Mouse (Mus musculus): ENCODE data around the gene Rgn. TPM values are rescaled to one million over a fixed set of nuclear protein-coding genes. Genes with fewer than 3 reads are reported as not detected.

The Rgn gene
- polyA plus RNA-seq, 1 experiment from 2014 or later = 49.7 TPM

DNA sequence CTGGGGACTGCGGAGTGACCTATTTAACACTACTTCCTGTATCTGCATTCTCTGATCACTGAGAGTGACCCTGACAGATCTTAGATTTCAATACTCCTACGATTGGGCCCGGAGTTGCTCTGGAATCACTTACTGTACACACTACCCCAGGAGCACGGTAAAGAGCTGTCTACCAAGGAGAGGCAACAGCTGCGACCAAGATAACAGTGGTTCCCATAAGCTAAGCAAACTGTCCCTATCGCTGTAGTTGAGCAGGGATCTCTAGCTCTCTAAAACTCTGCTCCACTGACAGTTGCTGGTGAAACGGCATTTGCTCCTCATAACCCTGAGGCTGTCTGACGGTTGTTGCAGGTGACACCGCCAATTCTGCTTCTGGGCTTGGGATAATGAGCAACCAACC is 23.1 kb downstream of the Rgn start:
- Histone ChIP-seq H3K4me3 (replicated peaks) (no peak overlapping the region), H3K9ac (no peak overlapping the region), H3K9me3 (no peaks in the 10 kb centered on the region), H3K27ac (no peak overlapping the region), H3K4me2 (replicated peaks) (no peak overlapping the region), H3K27me3 (replicated peaks) (no peaks in the 10 kb centered on the region), H3K36me3 (no peaks in the 10 kb centered on the region), H3K4me1 (replicated peaks) (no peaks in the 10 kb centered on the region)
- WGBS = 75% methylated on average over 9 of the region's 9 CpGs
- ATAC-seq = no peak

DNA sequence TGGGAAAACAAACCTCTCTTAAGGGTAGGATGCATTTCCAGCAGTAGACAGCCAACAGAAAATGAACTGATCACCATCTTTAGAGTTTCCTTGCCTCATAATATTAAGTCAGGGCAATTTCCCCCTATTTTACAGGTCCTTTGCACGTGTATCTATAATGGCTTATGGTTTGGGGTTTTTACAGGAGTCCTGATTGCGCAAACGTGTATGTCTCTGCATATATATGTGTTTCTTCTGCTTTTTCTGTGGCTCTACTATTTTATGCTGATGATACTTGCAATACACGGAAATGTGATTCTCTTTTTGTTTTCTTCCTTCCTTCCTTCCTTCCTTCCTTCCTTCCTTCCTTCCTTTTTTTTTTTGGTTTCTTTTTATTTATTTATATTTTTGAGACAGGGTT is 24.3 kb downstream of the Rgn start:
- no peak for ATAC-seq
- 88% methylated on average over 4 of the region's 4 CpGs for WGBS

DNA sequence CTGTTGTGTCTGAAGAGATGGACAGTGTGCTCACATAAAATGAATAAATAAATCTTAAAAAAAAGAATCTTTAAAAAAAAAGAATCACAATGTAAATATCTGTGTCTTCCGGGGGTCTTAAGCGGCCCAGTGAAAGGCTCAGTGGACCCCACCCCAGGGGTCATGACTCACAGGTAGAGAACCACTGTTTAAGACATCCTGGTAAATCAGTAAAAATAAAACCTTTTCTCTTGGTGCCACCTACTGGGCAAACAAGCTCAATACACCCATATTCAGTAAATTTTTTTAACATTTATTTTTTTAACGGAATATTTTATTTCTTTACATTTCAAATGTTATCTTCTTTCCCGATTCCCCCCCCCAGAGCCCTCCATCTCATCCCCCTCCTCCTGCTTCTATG is 38.4 kb downstream of the Rgn start:
- H3K27ac ChIP-seq = no peak overlapping the region
- no peaks in the 10 kb centered on the region for H3K36me3 ChIP-seq
- no peaks in the 10 kb centered on the region for H3K4me1 ChIP-seq (replicated peaks)
- ATAC-seq = no peak
- H3K9ac ChIP-seq = no peak overlapping the region
- 17% methylated on average over 4 of the region's 4 CpGs for WGBS
- no peaks in the 10 kb centered on the region for H3K9me3 ChIP-seq
- no peaks in the 10 kb centered on the region for H3K27me3 ChIP-seq (replicated peaks)
- H3K4me2 ChIP-seq (replicated peaks) = no peak overlapping the region
- no peak overlapping the region for H3K4me3 ChIP-seq (replicated peaks)

More for the DNA sequence above, 24.3 kb downstream of the Rgn start:
- Histone ChIP-seq H3K27me3 (replicated peaks) (no peaks in the 10 kb centered on the region), H3K4me2 (replicated peaks) (no peak overlapping the region), H3K4me1 (replicated peaks) (no peaks in the 10 kb centered on the region), H3K27ac (no peak overlapping the region), H3K36me3 (no peaks in the 10 kb centered on the region), H3K4me3 (replicated peaks) (no peak overlapping the region), H3K9me3 (no peaks in the 10 kb centered on the region), H3K9ac (no peak overlapping the region)

DNA sequence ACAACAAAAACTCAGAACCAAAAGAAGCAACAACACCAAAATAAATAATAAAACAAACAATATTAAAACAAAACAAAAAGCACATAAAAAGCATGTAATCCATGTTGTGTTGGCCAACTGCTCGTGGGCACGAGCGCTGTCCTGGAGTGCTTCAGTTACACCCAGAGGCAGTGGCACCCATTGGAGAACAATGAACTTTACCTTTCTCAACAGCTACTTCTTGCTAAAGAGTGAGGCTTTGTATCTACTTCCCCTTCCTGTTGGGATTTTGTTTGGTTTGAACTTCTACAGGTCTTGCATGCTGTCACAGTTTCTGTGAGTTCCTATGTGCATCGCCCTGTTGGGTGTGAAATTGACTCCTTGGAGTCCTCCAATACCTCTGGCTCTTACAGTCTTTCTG is 58.9 kb downstream of the Rgn start:
- Histone ChIP-seq H3K27ac (no peak overlapping the region), H3K4me2 (replicated peaks) (no peak overlapping the region), H3K9ac (no peak overlapping the region), H3K4me1 (replicated peaks) (no peaks in the 10 kb centered on the region), H3K27me3 (replicated peaks) (no peaks in the 10 kb centered on the region), H3K4me3 (replicated peaks) (no peak overlapping the region), H3K9me3 (no peaks in the 10 kb centered on the region), H3K36me3 (no peaks in the 10 kb centered on the region)
- ATAC-seq = no peak
- WGBS = 82% methylated on average over 4 of the region's 4 CpGs

Other genes with a start within 250 kb of the Rgn start
- gene Rp2, start 185.3 kb upstream of the Rgn start, polyA plus RNA-seq (2015; fragmentation: Nextera tagmentation; extraction: Ambion mirVana) = 17.1 and 18.1 TPM in 2 replicates
- 8.3 and 11.3 TPM in 2 replicates for gene Jade3, start 124.1 kb upstream of the Rgn start, polyA plus RNA-seq (2015; fragmentation: Nextera tagmentation; extraction: Ambion mirVana)
- 52.7 and 57.8 TPM in 2 replicates for gene Rbm10, start 67.7 kb downstream of the Rgn start, polyA plus RNA-seq (2015; fragmentation: Nextera tagmentation; extraction: Ambion mirVana)
- gene Ndufb11, start 67.8 kb downstream of the Rgn start, polyA plus RNA-seq (2015; fragmentation: Nextera tagmentation; extraction: Ambion mirVana) = 251 and 275 TPM in 2 replicates
- 176 and 185 TPM in 2 replicates for gene Uba1, start 108.5 kb downstream of the Rgn start, polyA plus RNA-seq (2015; fragmentation: Nextera tagmentation; extraction: Ambion mirVana)
- gene Cdk16, start 138.2 kb downstream of the Rgn start, polyA plus RNA-seq (2015; fragmentation: Nextera tagmentation; extraction: Ambion mirVana) = 102 and 104 TPM in 2 replicates
- gene Usp11, start 154.1 kb downstream of the Rgn start, polyA plus RNA-seq (2015; fragmentation: Nextera tagmentation; extraction: Ambion mirVana) = 27.9 and 28.4 TPM in 2 replicates
- gene Araf, start 248.0 kb downstream of the Rgn start, polyA plus RNA-seq (2015; fragmentation: Nextera tagmentation; extraction: Ambion mirVana) = 97.5 and 110 TPM in 2 replicates

All from intestine, embryonic 15.5 days (tissue).